Mouse (Mus musculus) olfactory bulb, adult 2 months (tissue): ENCODE measurements around the gene Npb.

Experiments used
- CTCF ChIP-seq: fragments of 200-500 bp; IDR thresholded peaks from 2 replicates; pipeline ENCODE4 v1.5.1; 2012; ENCODE audit warnings: low read depth, mild to moderate bottlenecking, low read length, moderate library complexity; ENCODE audit not compliant: insufficient read depth
- POLR2A ChIP-seq: fragments of 200-500 bp; IDR thresholded peaks from 2 replicates; pipeline ENCODE4 v1.6.1; 2012; ENCODE audit warnings: mild to moderate bottlenecking, low read depth, low read length, moderate library complexity; ENCODE audit not compliant: insufficient read depth

DNA sequence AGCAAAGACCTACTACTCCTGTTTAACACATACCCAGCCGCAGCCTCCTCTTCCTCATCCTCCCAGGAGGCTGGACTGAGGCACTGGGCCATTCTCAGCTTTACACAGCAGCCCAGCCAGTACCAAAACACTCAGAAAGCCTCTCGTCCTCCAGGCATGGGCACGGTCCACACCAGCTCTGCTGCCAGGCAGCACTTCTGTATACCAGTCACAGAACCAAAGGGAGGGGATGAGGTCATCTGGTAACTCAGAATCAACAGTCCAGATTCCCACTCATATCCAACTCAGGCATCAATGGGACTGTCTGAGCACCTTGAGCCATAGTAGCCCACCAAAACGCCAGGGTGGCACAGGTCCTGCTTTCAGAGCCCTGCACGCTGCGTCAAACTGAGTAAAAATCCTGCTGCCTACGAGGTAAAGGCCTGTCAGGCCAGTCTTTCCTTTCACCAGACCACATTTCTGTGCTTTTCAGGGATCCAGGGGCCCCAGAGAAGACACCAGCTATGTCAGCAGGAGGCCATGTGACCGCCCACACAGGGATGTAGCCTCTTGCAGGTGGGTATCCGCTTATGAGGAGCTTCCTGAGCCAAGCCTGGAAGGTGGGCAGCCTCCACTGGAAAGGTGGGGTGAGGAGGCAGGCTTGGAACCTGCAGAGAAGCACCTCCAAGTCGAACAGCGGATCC is 18.6 kb downstream of the Npb start:
- no peak for TF ChIP-seq CTCF
- no peak for TF ChIP-seq POLR2A
